Mouse (Mus musculus) spleen, postnatal 14 days (tissue): ENCODE measurements around the gene Ube2o.
"Not testable (repeated sequence)": the region's sequence is repeated elsewhere in the genome, so short reads cannot be mapped to it uniquely, and the experiment has no call there.

Source experiments
- DNase-seq, 2 experiments: peaks; one replicate each; pipeline ENCODE4 v3.0.0; 2021 to 2022; ENCODE audit warnings: low spot score in 2 of 2

The Ube2o gene

GRCm38 (mm10) chr11:116615735-116616437 lies 34.6 kb upstream of the Ube2o start:
- peak; percentile 54 to 66 for DNase-seq

- DNase-seq: no peak
Measured at GRCm38 (mm10) chr11:116613234-116613633, 32.0 kb upstream of the Ube2o start.

- DNase-seq: no peak
Measured at GRCm38 (mm10) chr11:116612554-116612953, 31.3 kb upstream of the Ube2o start.

GRCm38 (mm10) chr11:116611883-116612282 lies 30.6 kb upstream of the Ube2o start:
- no peak for DNase-seq

GRCm38 (mm10) chr11:116611168-116611567 lies 29.9 kb upstream of the Ube2o start:
- DNase-seq: not testable (repeated sequence)

- no peak for DNase-seq
Measured at GRCm38 (mm10) chr11:116609965-116610630, 28.9 kb upstream of the Ube2o start.

- DNase-seq: no peak
Measured at GRCm38 (mm10) chr11:116607717-116608116, 26.5 kb upstream of the Ube2o start.

GRCm38 (mm10) chr11:116604097-116604496 lies 22.9 kb upstream of the Ube2o start:
- no peak for DNase-seq

GRCm38 (mm10) chr11:116603339-116603738 lies 22.1 kb upstream of the Ube2o start:
- peak; percentile 50 to 58 for DNase-seq

- DNase-seq: no peak
Measured at GRCm38 (mm10) chr11:116602043-116602442, 20.8 kb upstream of the Ube2o start.

- no peak for DNase-seq
Measured at GRCm38 (mm10) chr11:116601166-116601565, 19.9 kb upstream of the Ube2o start.

GRCm38 (mm10) chr11:116599230-116599629 lies 18.0 kb upstream of the Ube2o start:
- DNase-seq: no peak

- DNase-seq: no peak
Measured at GRCm38 (mm10) chr11:116598193-116598592, 16.9 kb upstream of the Ube2o start.

- no peak for DNase-seq
Measured at GRCm38 (mm10) chr11:116596766-116597165, 15.5 kb upstream of the Ube2o start.

- no peak for DNase-seq
Measured at GRCm38 (mm10) chr11:116593345-116593744, 12.1 kb upstream of the Ube2o start.

- peak; percentile 88 to 96 for DNase-seq
Measured at GRCm38 (mm10) chr11:116592428-116592827, 11.2 kb upstream of the Ube2o start.

- DNase-seq: no peak
Measured at GRCm38 (mm10) chr11:116591621-116592020, 10.4 kb upstream of the Ube2o start.

- no peak for DNase-seq
Measured at GRCm38 (mm10) chr11:116589574-116589973, 8.3 kb upstream of the Ube2o start.

- no peak for DNase-seq
Measured at GRCm38 (mm10) chr11:116589020-116589531, 7.8 kb upstream of the Ube2o start.

- DNase-seq: peak; percentile 65 to 76
Measured at GRCm38 (mm10) chr11:116586801-116587631, 5.8 kb upstream of the Ube2o start.

- DNase-seq: no peak
Measured at GRCm38 (mm10) chr11:116586310-116586709, 5.1 kb upstream of the Ube2o start, which contains the start of gene Aanat. Gene Aanat (plus strand): TSS chr11:116586432.

- DNase-seq: no peak
Measured at GRCm38 (mm10) chr11:116585682-116586081, 4.4 kb upstream of the Ube2o start.
